Mouse (Mus musculus): ENCODE data around the gene Gpc6.

Gpc6 gene

DNA sequence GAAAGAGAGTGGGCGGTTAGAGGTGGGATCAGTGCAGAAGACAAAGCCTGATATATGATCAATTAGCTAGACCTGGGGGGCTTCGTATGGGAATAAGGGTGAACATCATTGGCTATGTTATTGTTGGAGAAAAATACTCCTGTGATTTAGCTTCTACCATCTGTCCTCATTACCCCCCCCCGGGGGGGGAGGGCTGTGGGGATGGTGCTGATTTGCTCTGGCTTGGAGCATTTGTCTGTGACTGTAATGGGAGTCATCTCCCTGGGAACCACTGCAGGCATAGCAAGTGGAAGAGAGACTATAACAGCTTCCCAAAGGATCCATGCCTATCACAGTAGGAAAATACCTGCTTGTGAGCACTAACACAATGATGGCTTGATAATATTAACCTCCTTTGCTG, 783.7 kb downstream of the Gpc6 start:
- no peak for DNase-seq (ENCODE audit: low spot score in 2 of 2)

DNA sequence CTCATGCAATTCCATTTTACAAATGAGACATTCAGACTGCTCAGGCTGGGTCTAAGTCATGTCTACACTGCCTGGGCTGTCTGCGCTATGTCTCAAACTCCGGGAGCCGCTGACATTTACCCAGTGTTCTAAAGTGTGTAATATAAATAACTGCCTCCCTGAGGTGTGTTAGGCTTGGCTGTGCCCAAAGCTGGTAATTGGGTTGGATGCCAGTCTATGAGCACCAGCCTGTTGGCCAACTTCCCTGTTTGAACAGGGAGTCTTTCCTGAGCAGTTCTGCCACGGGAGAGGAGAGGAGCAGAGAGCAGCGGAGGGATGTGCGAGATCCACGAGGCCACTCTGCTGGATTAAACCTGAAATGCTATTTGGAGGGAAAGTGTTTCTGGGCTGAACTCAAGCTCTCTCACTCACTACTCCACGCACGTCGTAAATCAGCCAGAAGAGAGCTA, 785.4 kb downstream of the Gpc6 start:
- no peak for DNase-seq (ENCODE audit: low spot score in 2 of 2)

DNA sequence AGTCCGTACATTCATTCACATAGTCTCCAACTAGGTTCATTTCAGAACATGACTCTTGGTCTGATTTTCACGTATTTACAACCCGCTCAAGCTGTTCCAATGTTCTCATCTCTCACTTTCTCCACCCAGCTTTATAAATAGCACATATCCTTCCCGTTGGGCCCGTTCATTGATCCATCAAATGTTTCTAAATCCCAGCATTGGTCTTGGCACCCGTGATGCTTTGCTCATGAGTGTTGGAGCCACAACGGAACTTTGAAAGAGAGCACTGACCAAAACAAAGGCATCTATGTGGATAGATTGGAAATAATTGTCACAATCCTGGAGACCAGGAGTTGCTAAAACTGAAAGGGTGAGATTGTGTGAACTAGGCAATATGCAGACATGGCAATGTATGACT, 787.2 kb downstream of the Gpc6 start:
- DNase-seq (ENCODE audit: low spot score in 2 of 2): no peak

DNA sequence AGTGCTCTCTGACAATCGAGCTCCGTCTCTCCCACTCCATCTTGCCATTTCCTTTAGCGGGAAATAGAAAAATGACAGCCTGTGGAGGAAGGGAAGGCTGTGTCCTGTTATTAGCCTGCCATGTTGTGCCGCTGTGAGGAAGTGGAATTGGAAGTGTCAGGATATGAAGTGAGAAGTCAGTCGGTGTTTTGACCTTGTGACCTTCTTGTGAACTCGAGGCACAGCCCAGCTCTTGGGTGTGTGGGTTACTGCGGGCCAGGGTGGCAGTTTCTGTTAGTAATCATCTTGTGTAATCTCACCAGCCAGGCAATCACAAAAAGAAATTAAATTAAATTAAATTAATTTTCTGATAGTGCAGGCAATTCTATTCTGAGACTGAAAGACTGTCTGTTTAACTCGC, 789.0 kb downstream of the Gpc6 start:
- DNase-seq (ENCODE audit: low spot score in 2 of 2): no peak

DNA sequence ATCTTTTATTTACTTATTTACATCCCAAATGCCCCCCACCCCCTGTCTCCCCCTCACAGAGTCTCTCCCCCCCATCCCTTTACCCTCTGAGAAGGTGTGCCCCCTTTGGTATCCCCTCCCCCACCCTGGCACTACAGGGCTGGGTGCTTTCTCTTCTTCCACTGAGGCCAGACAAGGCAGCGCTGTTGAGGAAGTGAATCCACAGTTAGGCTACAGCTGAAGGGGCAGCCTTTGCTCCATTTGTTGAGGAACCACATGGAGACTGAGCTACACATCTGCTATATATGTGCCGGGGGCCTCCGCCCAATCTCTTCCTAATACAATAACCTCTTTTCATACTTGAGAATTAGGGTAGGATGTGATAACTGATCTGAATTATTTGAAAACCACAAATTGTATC, 791.2 kb downstream of the Gpc6 start:
- no peak for DNase-seq (ENCODE audit: low spot score in 2 of 2)

DNA sequence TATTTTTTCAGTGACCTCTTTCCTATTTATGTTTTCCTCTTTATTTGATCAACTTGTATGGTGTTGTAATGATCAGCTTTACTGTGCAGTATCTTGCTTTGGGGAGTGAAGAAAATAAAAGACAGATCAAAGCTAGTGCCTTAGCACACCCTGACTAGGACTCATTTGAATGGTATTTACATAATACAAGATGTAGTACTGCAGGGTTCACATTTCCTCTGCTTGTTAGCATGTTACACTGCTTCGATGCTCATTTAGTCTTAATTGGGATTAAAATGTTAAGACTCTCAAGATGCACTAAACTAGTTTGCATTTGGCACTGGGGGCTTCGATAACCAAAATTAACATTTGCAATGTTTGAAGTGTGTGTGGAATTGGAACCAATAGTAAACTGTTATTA, 803.6 kb downstream of the Gpc6 start:
- no peak for DNase-seq (ENCODE audit: low spot score in 2 of 2)

DNA sequence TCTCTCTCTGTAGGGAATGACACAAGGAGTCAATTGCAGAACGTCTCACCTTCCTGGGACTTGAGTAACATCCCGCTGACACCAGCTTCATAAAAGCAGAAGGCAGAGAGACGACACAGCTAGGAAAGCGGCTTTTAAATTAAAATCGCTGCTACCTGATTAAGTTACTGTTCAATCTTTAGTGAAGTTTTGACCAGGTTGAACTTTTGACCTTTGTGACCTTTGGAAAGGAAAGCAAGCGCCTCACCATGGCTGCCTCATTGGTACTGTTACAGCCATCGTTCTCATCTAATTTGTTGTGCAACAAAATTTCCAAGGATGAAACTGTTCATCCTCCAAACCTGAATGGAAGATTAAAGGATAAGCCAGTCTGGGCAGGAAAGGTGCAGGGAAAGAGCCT, 830.1 kb downstream of the Gpc6 start:
- no peak for DNase-seq (ENCODE audit: low spot score in 2 of 2)

DNA sequence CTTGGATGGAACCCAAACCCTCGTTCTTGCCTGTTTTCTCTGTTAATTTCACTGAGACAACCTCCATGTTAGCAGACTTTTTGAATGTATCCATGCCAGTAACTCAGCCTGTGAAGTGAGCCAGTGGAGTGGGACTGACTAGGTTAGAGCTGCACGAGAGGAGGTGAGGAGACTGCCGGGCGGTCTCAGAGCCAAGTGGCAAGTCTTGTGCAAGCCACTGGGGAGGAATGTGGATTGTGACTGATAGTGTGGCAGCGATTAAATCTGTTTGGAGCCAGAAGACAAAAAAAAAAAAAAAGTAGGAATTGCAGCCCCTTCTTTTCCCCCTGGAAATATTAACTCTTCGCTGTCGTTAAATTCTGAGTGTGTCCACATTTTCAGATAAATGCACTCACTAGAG, 831.4 kb downstream of the Gpc6 start:
- DNase-seq (ENCODE audit: low spot score in 2 of 2): no peak

DNA sequence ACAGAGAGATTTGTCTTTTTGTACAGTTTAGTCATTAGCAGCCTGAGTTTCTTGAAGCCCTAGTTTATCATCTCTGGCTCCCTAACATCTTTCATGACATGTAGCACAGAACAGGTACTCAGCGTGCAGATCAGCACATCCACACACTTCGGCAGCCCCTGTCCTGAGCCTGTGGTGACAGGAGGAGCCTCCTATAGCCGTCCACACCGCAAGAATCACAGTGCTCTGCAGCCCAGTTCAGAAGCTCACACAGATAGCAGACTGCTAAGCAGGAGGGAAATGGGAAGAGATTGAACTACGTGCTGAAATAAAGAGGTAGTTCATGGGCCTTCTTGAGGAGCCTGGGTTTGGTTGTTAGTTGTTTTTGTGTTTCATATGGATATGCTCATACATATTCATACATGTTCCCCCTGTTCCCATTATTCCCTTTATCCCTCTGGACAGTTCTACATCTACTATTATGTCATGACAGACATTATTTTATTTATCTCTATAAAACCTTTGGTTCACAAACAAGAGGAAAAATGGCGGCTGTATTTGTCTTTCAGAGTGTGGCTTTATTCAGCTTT, 832.8 kb downstream of the Gpc6 start:
- no peak for DNase-seq (ENCODE audit: low spot score in 2 of 2)

DNA sequence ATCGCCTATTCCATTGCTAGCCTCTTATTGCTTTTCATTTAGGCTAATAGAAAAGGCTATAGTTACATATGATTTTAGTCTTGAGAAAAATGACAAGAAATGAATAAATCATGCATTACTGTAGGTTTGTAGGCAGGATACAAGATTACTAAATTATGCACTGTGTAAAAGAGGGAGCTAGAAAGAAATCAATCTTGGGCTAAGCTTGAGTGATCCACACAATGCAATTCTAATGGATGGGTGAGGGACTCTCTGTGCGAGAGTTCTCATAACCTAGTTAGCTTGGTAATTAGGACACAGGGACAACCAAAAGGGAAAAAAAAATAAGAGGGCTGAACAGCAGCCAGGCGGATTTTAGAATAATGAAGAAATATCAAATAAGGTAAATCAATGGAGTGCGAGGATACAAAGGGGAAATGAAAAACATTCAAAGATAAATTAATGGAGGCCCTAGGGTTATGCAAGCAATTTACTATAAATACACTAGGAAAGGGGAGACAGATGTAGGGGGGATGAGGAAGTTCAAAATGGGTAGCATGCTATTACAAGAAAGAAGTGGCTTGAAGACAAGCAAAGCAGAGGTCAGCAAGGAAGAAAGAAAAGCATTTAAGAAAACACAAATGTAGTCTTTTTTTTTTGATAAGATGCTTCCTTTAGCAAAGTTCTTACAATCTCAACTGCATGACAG, 835.9 kb downstream of the Gpc6 start:
- no peak for DNase-seq (ENCODE audit: low spot score in 2 of 2)

DNA sequence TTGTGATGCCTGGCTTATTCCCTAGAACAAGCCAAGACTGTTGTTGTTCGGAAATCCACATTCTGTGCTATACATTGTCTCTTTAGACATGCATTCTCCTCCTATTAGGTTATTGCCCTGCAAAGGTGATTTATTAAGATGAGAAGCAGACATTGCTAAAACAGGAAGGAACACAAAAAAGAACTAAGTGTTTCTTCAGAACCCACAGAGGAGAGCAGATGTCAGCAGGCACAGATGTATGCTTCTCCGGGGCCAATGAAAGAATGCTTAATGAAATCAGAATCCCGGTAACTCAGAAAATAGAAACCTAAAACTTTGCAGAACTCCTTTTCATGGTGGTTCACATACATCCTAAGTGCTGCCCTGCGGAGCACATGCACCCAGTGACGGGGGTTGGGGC, 837.8 kb downstream of the Gpc6 start:
- no peak for DNase-seq (ENCODE audit: low spot score in 2 of 2)

DNA sequence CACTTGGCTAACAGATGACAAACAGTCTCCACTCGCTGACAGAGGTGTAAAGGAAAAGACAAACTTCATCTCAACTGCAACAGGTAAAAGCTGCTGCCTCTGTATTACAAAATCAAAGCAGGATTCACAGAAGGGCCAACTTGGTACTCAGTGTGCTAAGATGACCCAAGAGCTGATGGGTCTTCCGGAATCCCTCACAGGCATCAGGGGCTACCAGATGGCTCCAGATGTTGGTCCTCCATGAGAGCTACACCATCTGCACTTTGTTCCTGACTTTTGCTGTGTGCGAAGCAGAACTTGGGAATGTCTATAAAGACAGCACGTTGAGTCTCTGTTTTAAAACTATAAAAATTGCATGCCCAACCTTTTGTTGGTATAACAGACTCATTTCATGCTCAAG, 842.7 kb downstream of the Gpc6 start:
- no peak for DNase-seq (ENCODE audit: low spot score in 2 of 2)

DNA sequence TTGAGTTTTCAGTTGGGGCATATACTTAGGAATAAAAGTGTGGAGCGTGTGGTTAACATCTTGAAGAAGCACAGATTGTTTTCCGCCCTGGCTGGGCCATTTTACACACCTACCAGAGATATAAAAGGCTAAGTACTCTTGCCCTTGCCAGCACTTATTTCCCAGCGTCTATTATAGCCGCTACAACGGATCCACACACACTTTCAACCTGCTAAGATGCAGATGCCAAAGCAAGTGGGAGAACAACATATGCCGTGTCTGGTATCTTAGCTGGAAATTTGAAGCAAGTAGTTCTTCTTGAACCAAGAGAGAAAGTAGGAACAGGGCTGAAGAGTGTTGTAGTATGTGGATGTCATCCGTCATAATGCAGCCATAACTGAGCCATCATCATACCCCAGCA, 843.6 kb downstream of the Gpc6 start:
- no peak for DNase-seq (ENCODE audit: low spot score in 2 of 2)

DNA sequence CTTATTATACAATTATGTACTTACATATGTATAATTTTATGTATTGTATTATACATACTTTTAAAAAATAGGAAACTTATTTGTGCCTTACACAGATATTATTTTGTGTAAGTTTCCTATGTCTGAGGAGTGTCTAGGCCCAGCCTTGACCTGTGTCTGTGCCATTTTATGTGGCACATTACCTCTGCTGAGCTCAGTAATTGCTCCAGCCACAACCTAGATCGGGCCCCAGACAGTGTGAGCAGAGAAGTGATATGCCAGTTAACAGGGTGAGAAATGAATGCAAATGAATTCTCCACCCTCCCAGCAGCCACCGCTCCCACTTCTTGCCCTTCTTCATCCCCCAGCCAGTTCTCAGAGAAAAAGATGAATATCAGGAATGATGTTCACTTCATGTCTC, 848.3 kb downstream of the Gpc6 start:
- DNase-seq (ENCODE audit: low spot score in 2 of 2): no peak

DNA sequence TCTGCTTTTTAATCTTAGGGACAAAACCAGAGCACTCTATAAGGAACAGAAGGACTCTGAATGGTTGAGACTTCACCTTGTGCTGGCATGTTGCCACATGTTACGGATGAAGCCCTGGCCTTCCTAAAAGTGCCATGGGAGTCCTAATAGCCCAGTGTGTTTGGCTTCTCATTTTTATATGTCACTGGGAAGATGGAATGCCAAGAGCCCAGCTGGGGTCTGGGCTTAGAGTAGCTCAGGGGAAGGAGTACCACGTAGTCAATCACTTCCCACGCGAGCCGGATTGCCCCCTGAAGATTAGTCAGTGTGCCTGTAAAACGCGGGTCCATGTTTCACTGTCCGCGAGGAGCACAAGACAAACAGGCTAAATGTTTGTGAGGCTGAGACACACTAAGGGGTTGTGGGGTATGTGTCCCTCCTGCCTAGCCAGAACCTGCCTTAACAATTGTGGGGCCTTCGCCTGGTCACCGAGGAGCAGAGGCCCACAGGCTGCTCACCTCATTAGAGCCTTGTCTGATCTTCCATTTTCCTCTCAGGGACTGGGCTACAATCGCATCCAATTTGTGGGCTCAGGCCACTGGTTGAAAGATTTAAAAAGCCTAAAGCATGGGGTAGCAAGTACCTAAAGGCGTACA, 852.9 kb downstream of the Gpc6 start:
- DNase-seq (ENCODE audit: low spot score in 2 of 2): no peak

DNA sequence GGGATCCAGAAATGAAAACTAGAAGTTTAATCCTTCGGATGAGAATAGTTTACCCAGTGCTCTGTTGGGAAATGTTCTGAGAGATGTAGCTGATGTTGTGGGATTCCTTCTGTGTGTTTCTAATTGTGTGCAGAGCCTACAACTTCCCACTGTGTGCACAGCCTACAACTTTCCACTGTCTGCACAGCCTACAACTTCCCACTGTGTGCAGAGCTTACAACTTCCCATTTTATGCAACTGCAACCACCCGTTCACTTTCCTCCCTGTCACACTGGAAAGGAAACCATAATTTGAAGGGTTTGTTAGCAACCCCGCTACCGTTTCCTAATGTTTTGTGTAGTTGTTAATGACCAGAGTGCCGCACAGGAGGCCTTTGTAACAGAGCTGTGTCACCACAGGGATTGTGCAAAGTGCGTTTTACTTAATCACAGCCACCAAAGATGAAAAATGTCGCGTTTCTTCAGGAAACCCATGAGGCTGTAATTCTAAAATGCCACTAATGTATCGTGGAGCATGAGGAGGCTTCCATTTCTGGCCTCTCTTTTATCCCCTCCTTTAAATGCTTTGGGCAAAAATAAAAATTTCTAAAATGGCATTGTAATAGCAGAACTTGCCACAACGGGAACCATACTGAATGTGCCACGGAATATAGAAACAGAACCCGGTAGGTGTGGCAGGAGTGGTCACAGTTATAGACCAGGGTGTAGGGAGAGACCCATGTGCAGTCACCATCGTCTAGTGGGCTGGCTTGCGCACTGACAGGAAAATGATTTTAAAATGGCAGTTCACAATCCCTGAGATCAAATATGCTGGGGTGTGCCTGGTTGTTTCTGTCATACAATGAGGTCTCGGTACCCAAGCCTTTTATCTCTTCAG, 853.7 kb downstream of the Gpc6 start:
- no peak for DNase-seq (ENCODE audit: low spot score in 2 of 2)

DNA sequence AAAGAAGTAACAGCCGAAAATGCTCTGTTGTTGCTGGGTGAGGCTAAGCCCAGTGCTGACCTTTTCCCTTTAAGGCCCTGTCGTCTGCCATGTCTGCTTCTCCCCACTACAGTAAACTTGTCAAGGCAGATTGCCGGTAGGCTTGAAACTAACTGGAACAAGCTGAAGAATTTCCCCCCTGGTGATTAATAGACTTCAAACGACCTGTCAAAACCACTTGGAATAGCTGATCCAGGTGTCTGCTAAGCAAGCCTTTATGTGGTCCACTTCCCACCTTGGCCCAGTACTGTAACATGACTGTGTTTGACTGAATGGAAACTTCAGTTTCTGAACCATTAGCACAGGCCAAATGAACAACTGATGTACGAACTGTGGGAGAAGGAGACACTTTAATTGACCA, 856.6 kb downstream of the Gpc6 start:
- no peak for DNase-seq (ENCODE audit: low spot score in 2 of 2)

DNA sequence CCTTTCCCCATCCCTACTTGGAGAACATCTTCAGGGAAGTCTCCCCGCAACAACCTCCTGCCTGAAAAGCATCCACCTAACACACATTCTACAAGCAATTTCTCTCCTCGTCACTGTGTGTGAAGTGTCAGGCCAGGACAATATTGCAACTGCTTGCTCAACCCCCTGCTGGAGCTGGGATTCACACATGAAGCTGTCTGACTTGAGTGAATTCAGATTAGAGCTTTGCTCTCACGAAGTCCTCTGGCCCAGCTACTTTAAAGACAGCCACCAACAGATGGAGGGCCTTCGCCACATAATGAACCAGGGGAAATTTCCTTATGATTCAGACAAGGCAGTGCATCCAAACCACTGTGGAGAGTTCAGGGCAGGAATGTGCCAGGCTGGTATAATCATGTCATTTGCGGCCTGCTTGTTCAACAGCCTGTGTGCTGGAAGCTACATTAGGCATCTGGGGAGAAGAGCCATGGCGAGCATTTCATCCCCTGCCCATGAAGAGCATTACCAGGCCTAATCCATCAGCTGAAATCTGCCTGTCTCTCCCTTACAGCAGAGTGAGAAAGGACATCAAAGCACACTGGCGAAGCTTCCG, 858.7 kb downstream of the Gpc6 start:
- no peak for DNase-seq (ENCODE audit: low spot score in 2 of 2)

DNA sequence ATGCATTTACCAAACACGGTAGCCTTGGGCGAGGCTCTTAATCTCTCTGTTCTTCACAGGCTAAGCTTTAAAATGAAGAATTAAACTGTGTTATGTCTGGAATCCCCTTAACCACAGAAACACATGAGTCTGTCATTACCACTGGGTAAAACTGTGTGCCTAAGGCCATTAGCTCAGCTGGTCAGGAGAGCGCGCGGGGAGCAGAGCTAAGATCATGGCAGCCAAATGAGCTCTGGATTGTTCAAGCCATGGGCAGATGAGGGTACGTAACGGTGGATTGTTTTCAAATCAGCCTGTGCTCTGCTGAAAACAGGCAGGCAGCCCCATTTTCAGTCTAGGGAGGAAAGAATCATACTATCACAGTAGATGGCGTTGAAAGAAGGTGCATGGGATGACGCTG, 859.8 kb downstream of the Gpc6 start:
- DNase-seq (ENCODE audit: low spot score in 2 of 2): no peak

DNA sequence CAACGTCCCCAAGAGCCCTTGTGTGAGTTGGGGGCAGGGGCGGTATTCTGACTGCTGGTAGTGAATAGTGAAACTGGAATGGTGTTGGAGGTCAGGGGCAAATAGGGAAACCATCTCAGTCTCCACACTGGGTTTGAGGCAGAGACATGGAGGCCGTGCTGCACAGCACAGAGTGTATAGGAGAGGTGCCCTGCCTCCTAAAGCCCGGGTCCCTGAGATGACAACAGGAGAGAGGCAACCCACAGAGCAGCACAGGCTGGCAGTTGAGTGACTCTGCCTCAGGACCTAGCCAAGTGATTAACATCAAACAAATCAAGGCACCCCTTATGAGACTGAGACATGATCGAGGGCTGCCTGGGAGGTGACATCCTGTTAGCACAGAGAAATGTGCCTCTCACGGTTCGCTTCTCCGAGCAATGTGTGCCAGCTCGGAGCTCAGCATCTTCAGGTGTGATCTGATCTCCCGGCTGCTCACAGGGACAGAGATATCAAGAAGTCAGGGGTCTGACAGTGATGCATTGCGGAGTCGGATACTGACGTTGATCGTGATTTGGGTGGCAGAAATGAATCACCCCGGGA, 860.5 kb downstream of the Gpc6 start:
- no peak for DNase-seq (ENCODE audit: low spot score in 2 of 2)

DNA sequence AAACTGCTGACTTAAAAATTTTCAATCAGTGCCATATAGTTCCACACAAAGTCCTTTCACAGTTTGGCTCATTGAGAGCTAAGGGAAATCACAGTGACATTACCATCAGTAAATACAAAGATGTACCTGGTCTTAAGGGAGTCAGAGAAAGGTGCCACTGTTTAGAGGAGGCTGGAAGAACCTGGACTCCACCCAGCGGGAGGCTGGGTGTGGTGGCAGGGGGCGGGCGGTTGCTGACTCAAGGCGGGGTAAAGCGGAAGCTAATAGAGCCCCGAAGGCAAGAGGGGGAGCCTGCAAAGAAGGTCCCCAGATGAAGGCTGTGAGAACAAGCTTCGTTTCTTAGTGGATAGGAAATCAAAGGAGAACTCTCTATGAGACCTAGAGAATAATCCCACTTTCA, 861.5 kb downstream of the Gpc6 start:
- no peak for DNase-seq (ENCODE audit: low spot score in 2 of 2)

DNA sequence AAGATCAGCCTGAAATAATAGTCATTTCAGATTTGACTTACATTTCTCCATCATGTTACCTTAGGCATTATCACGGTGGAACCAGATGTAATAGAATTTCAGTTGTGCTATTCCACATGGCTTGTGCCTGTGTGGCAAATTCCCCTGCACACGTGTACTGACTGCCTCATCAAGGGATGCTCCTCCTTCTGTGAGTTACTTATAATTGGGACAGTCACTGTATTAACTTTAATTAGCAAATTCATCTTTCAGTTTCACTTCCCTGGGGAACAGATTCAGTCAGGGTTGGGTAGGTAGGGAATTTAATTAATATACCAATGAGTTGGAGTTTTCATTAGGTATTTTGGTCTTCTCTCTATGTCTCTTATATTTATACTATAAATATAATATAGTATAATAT, 869.8 kb downstream of the Gpc6 start:
- no peak for DNase-seq (ENCODE audit: low spot score in 2 of 2)
